Mouse (Mus musculus) thymus, adult 2 months (tissue): ENCODE measurements around the gene Gdf7. TPM values are rescaled to one million over a fixed set of nuclear protein-coding genes. Genes with fewer than 3 reads are reported as not detected.

Experiments used
- DNase-seq: peaks from one replicate; pipeline ENCODE4 v3.0.0; 2021
- H3K27ac ChIP-seq: fragments of 200-500 bp; 2 replicates; pipeline ENCODE4 v1.5.1; 2012; ENCODE audit warnings: low read length, control low read depth; ENCODE audit not compliant: control insufficient read depth, insufficient read depth
- H3K27me3 ChIP-seq: fragments of 200-500 bp; 2 replicates; pipeline ENCODE4 v1.6.1; 2012; ENCODE audit warnings: mild to moderate bottlenecking, low read length, moderate library complexity, mixed read lengths; ENCODE audit not compliant: control insufficient read depth, insufficient read depth
- H3K36me3 ChIP-seq: fragments of 200-500 bp; 2 replicates; pipeline ENCODE4 v1.6.1; 2012; ENCODE audit warnings: mild to moderate bottlenecking, low read length, moderate library complexity; ENCODE audit not compliant: control insufficient read depth, insufficient read depth
- H3K4me1 ChIP-seq: fragments of 200-500 bp; replicated peaks from 2 replicates; pipeline ENCODE4 v1.6.1; 2012; ENCODE audit warnings: low read length; ENCODE audit not compliant: control insufficient read depth, insufficient read depth
- H3K4me3 ChIP-seq: fragments of 200-500 bp; 2 replicates; pipeline ENCODE4 v1.5.1; 2012; ENCODE audit warnings: mild to moderate bottlenecking, low read length, control low read depth, moderate library complexity; ENCODE audit not compliant: control insufficient read depth, insufficient read depth
- CTCF ChIP-seq: fragments of 200-500 bp; IDR thresholded peaks from 2 replicates; pipeline ENCODE4 v1.5.1; 2012; ENCODE audit warnings: mild to moderate bottlenecking, control low read depth, low read length, moderate library complexity, borderline replicate concordance; ENCODE audit not compliant: control insufficient read depth, poor library complexity, insufficient read depth; ENCODE audit errors: extremely low read depth
- POLR2A ChIP-seq: fragments of 200-500 bp; IDR thresholded peaks from 2 replicates; pipeline ENCODE4 v1.6.1; 2012; ENCODE audit warnings: mild to moderate bottlenecking, low read length, control low read depth, moderate library complexity; ENCODE audit not compliant: control insufficient read depth, poor library complexity, insufficient read depth; ENCODE audit errors: extremely low read depth
- WGBS: fragments of 180-500 bp; shearing (Covaris S2); methylation state at CpG from one replicate; pipeline ENCODE4 v1.1.7; 2018; 5-methylcytosine and 5-hydroxymethylcytosine counted together
- polyA plus RNA-seq: library from polyadenylated mRNA; depleted of rRNA; stranded (reverse); fragments of >200 nt; gene quantifications from 2 replicates; pipeline ENCODE4 v1.2.3, GENCODE M21; 2012; rRNA removed

The Gdf7 gene
- polyA plus RNA-seq, 1 experiment: 2.3 TPM

GRCm38 (mm10) chr12:8269627-8270026 is 32.1 kb downstream of the Gdf7 start:
- no peaks in the 10 kb centered on the region for H3K36me3 ChIP-seq
- WGBS: 59% methylated on average over 11 of the region's 11 CpGs
- H3K4me1 ChIP-seq: no peaks in the 10 kb centered on the region
- H3K27me3 ChIP-seq: no peaks in the 10 kb centered on the region
- no peak overlapping the region for H3K4me3 ChIP-seq
- no peak overlapping the region for H3K27ac ChIP-seq
- no peak for TF ChIP-seq CTCF
- TF ChIP-seq POLR2A: no peak
- DNase-seq: no peak

DNA sequence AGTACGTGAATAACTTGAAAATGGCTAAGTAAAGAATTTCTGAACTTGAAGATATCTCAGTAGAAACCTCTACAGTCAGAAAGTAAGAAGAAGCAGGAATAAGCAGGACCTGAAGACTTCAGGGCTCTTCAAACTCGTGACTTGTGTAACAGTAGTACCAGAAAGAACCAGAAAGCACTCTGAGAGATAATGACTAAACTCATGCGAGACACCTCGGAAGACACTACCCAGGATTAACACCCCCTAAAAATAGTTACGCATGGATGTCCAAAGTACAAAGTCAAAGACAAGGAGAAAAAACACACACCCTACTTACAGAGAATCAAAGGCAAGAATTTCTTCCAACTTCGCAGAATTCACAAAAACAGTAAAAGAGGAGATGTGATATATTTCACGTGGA is 35.4 kb downstream of the Gdf7 start:
- DNase-seq: no peak
- Histone ChIP-seq H3K4me3 (no peak overlapping the region), H3K27ac (no peak overlapping the region), H3K27me3 (no peaks in the 10 kb centered on the region), H3K4me1 (no peaks in the 10 kb centered on the region), H3K36me3 (no peaks in the 10 kb centered on the region)
- WGBS: 96% methylated on average over 7 of the region's 7 CpGs
- no peak for TF ChIP-seq POLR2A
- TF ChIP-seq CTCF: no peak

DNA sequence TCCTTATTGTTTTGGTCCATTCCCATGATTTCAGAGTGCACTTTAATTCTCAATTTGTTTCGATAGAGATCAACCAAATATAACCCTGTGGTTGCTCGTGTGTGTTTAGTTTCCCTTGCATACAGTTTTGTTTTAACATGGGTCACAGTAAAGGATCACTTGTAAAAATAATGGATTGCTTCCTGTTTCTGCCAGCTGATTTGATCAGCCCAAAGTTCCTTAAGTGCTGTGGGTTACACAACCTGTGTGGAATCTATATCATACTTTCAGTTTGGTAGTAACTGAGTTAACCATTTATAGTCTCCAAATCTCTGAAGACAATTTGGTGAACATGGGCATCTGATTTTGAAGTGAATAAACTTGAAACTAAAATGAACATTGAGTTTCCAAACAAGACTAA is 41.5 kb downstream of the Gdf7 start:
- WGBS: 70% methylated on average over 2 of the region's 2 CpGs

More for the DNA sequence above, 41.5 kb downstream of the Gdf7 start:
- H3K27me3 ChIP-seq: no peaks in the 10 kb centered on the region
- no peak for DNase-seq
- no peak overlapping the region for H3K27ac ChIP-seq
- no peak for TF ChIP-seq CTCF
- TF ChIP-seq POLR2A: no peak
- H3K4me3 ChIP-seq: no peak overlapping the region
- H3K36me3 ChIP-seq: no peaks in the 10 kb centered on the region
- no peaks in the 10 kb centered on the region for H3K4me1 ChIP-seq

Other genes starting within 250 kb of the Gdf7 start
- gene Ldah, start 93.8 kb downstream of the Gdf7 start, polyA plus RNA-seq: 29.8 and 33.2 TPM in 2 replicates
- 12.4 and 14.3 TPM in 2 replicates for gene Hs1bp3, start 11.5 kb upstream of the Gdf7 start, polyA plus RNA-seq
- gene Rhob, start 198.1 kb upstream of the Gdf7 start, polyA plus RNA-seq: 77.3 and 91.4 TPM in 2 replicates